Mouse (Mus musculus) erythroblast, embryonic 14.5 days (primary cell): ENCODE results near the gene Foxn1.

Experiments used
- GATA1 ChIP-seq: IDR thresholded peaks from 2 replicates; pipeline ENCODE4 v1.6.1; 2012; ENCODE audit warnings: low read length, inconsistent platforms, mixed read lengths
- TAL1 ChIP-seq: IDR thresholded peaks from 3 replicates; pipeline ENCODE4 v1.6.1; 2012; ENCODE audit warnings: low read length, inconsistent platforms, mixed read lengths

DNA sequence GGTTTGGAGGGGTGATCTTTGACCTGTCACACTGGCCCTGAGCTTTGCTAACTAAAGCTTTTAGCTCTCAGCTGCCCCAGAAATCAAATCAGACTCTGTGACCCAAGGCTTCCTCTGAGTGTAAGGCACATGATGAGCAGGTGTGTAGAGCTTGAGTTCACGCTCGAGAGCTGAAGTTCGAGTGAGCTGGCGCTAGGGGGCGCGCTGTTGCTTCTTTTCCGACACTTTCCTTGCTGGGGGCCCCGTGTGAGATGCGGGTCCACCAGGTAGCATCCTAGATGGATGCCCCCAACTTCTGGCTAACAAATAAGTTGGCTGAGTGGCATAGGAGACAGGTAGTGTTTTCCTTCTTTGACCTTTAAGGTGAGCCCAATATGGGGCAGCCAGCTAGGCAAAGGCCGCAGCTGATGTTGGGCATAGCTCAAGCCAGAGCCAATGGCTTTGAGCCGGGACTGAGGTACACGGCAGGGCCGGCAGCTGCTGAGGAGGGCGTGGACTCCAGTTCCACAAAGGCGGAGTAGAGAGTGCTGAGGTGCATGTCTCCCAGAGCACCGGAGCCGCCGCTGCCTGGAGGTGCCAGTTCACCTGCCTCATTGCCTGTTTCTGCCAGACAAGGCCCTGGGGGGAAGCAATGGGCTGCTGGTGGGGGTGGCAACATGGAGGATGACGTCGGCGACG, 27.9 kb downstream of the Foxn1 start:
- TF ChIP-seq GATA1 (no peak), TAL1 (no peak)
